Mouse (Mus musculus) forebrain, embryonic 10.5 days (tissue): ENCODE results near the gene Slc25a38. TPM values are rescaled to one million over a fixed set of nuclear protein-coding genes. Genes with fewer than 3 reads are reported as not detected.

Experiments
- DNase-seq: peaks from one replicate; pipeline ENCODE4 v3.0.0-alpha.2; 2017; ENCODE audit warnings: low spot score; ENCODE audit errors: extremely low spot score
- H3K27ac ChIP-seq: fragments of 300-500 bp; sonication (generic); 2 replicates; pipeline ENCODE4 v1.5.1; 2016; ENCODE audit warnings: mild to moderate bottlenecking
- H3K27me3 ChIP-seq: fragments of 300-500 bp; sonication (generic); 2 replicates; pipeline ENCODE4 v1.6.1; 2016; ENCODE audit warnings: mild to moderate bottlenecking; ENCODE audit not compliant: poor library complexity, severe bottlenecking
- H3K36me3 ChIP-seq: fragments of 300-500 bp; sonication (generic); replicated peaks from 2 replicates; pipeline ENCODE4 v1.6.1; 2016; ENCODE audit warnings: mild to moderate bottlenecking, moderate library complexity
- H3K4me1 ChIP-seq: fragments of 300-500 bp; sonication (generic); 2 replicates; pipeline ENCODE4 v1.6.1; 2016
- H3K4me3 ChIP-seq: fragments of 300-500 bp; sonication (generic); 2 replicates; pipeline ENCODE4 v1.5.1; 2016; ENCODE audit warnings: mild to moderate bottlenecking, moderate library complexity
- H3K9me3 ChIP-seq: fragments of 300-500 bp; sonication (generic); 2 replicates; pipeline ENCODE4 v1.6.1; 2016; ENCODE audit warnings: mild to moderate bottlenecking, moderate library complexity
- WGBS: fragments of 180-500 bp; shearing (Covaris S2); methylation state at CpG from one replicate; pipeline ENCODE4 v1.1.7; 2016; 5-methylcytosine and 5-hydroxymethylcytosine counted together
- polyA plus RNA-seq: library from polyadenylated mRNA; unstranded; fragments of >200 nt; fragmentation: Nextera tagmentation; extraction: Ambion mirVana; gene quantifications from 2 replicates; pipeline ENCODE4 v1.2.1, GENCODE M21; 2016

The Slc25a38 gene
- polyA plus RNA-seq, 1 experiment from 2014 or later, result 44.3 TPM

DNA sequence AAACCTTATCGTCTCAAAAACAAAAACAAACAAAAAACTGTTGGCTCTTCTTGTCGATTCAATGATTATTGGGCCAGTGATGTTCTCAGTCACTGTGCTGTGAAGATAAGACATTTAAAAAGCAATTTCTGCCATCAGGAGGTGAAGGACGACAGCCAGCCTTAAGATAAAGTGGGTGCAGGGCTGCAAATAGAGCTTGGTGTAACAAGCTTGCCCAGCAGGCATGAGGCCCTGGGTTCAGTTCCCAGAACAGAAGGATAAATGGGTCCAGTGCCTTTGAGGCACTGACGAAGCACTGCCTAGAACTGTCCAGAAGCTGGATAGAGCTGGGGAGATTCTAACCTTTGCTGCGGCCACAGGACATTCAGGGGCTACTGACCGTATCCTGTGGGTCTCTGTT is 2.3 kb downstream of the Slc25a38 start:
- H3K9me3 ChIP-seq, result no peaks in the 10 kb centered on the region
- no peaks in the 10 kb centered on the region for H3K27me3 ChIP-seq
- 90% methylated on average over 6 of the region's 6 CpGs for WGBS
- no peak for DNase-seq
- H3K36me3 ChIP-seq, result peaks cover 10% of the 10 kb centered on the region
- H3K27ac ChIP-seq, result 0 out of 2 replicates have a peak overlapping the region, but pooled peaks have one; percentile 22
- peaks cover 14% of the 10 kb centered on the region for H3K4me1 ChIP-seq
- no peak overlapping the region for H3K4me3 ChIP-seq

DNA sequence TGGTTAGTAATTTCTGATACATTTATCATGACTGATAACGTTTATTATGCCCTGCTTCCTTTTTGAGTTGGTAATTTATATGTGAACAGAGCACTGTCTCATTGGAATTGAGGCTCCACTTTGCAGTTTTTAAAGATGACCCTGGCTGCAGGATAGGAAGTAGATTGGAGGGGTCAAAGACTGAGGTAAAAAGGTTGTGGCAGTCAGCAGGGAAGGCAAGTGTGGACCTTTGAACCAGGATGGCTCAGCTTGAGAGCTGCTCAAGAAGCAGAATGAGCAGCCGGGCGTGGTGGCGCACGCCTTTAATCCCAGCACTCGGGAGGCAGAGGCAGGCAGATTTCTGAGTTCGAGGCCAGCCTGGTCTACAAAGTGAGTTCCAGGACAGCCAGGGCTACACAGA is 3.3 kb downstream of the Slc25a38 start:
- DNase-seq, result no peak
- Histone ChIP-seq H3K36me3 (peaks cover 20% of the 10 kb centered on the region), H3K9me3 (no peaks in the 10 kb centered on the region), H3K4me1 (peaks cover 14% of the 10 kb centered on the region), H3K27ac (no peak overlapping the region), H3K4me3 (no peak overlapping the region), H3K27me3 (no peaks in the 10 kb centered on the region)
- 94% methylated on average over 7 of the region's 7 CpGs for WGBS

DNA sequence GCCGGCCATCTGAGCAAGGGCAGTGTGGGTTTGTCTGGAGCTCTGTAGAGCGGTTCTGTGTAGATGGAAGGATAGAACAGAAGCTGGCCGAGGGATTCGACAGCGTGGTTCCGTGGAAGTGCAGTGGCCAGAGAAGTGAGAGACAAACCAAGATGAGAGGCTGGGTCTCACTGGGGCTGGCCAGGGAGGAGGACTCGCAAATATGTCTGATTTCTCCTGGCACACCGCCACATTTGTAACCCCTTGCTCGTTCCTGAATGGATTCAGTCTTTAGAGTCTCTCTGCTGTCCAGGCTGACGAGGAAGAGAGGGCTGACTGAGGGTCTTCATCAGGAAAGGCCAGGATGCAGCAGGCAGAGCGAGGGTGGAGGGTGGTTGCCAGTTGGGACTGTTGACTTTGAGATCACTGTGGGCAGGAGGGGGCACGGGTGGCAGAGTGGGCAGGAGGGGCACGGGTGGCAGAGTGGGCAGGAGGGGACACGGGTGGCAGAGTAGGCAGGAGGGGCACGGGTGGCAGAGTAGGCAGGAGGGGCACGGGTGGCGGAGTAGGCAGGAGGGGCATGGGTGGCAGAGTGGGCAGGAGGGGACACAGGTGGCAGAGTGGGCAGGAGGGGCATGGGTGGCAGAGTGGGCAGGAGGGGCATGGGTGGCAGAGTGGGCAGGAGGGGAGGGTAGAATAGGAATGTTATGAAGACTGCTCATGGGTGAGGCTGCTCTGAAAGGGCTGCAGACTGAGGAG is 4.0 kb downstream of the Slc25a38 start:
- Histone ChIP-seq H3K27me3 (no peaks in the 10 kb centered on the region), H3K27ac (peak overlapping the region; percentile 54; the same call in 1 of the 2 replicates), H3K9me3 (no peaks in the 10 kb centered on the region), H3K4me3 (no peak overlapping the region), H3K4me1 (peaks cover 14% of the 10 kb centered on the region), H3K36me3 (peaks cover 27% of the 10 kb centered on the region)
- WGBS, result 93% methylated on average over 16 of the region's 17 CpGs
- no peak for DNase-seq

DNA sequence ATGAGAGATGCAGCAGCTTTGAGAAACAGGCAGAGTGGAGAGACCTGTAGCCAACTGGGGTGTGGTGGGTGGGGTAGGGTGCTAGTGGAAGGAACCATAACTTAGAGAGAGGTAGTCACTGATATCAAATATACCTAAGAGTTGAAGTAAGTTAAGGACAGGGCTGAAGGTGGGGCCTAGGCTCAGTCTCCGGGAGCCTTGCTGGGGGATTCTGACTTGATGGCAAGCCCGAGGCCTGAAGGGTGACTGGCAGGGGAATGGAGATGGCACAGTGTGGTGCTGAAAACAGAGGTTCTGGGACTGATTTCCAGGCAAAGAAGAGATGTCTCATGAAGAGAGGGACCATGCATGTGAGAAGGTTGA is 4.6 kb downstream of the Slc25a38 start:
- Histone ChIP-seq H3K36me3 (peaks cover 33% of the 10 kb centered on the region), H3K9me3 (no peaks in the 10 kb centered on the region), H3K4me3 (no peak overlapping the region), H3K4me1 (peaks cover 14% of the 10 kb centered on the region), H3K27ac (peak overlapping the region; percentile 54; the same call in 1 of the 2 replicates), H3K27me3 (no peaks in the 10 kb centered on the region)
- WGBS, result 84% methylated on average over 2 of the region's 2 CpGs
- no peak for DNase-seq

DNA sequence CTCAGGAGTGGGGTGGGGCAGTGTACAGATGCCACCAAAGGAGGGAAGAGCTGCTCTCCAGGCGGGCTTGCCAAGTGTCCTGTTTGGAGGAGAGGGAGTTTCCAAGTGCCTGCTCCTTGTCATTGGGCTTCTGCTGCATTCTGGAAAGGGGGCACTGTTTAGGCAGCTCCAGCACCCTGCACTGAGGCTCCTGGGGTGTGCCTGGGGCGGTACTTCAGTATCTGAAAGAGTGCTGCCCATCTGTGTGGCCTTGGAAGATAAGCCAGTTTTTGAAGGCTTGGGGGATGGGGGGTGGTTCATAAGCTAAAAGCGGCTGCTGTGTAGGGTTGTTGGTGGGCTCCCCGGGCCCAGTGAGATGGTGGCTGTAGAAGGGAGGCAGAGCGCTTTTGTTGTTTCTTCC is 5.4 kb downstream of the Slc25a38 start:
- Histone ChIP-seq H3K36me3 (peaks cover 41% of the 10 kb centered on the region), H3K27me3 (no peaks in the 10 kb centered on the region), H3K27ac (peak overlapping the region; percentile 60), H3K9me3 (no peaks in the 10 kb centered on the region), H3K4me3 (no peak overlapping the region), H3K4me1 (peaks cover 13% of the 10 kb centered on the region)
- WGBS, result 82% methylated on average over 5 of the region's 5 CpGs
- DNase-seq, result no peak

DNA sequence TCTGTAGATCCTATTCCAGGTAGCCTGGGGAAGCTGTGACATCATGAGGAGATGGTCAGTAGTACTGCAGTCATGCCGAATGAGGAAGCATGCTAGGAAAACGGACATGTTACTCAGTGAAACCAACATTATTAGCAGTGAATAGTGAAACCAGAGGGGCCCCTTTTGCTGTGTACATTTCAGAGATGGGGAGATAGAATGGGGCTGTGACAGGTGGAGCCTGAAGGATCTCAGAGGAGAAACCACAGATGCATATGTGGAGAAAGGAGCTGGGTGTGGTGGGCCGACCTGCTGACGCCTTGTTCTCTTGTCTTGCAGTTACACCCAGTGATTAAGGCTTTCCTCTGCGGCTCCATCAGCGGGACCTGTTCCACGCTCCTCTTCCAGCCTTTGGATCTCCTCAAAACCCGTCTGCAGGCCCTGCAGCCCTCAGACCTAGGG is 6.0 kb downstream of the Slc25a38 start:
- H3K27me3 ChIP-seq, result no peaks in the 10 kb centered on the region
- WGBS, result 87% methylated on average over 8 of the region's 8 CpGs
- no peaks in the 10 kb centered on the region for H3K9me3 ChIP-seq
- peak overlapping the region; percentile 60; the same call in 1 of the 2 replicates for H3K27ac ChIP-seq
- peaks cover 47% of the 10 kb centered on the region for H3K36me3 ChIP-seq
- no peak for DNase-seq
- H3K4me1 ChIP-seq, result peaks cover 7% of the 10 kb centered on the region
- no peak overlapping the region for H3K4me3 ChIP-seq

DNA sequence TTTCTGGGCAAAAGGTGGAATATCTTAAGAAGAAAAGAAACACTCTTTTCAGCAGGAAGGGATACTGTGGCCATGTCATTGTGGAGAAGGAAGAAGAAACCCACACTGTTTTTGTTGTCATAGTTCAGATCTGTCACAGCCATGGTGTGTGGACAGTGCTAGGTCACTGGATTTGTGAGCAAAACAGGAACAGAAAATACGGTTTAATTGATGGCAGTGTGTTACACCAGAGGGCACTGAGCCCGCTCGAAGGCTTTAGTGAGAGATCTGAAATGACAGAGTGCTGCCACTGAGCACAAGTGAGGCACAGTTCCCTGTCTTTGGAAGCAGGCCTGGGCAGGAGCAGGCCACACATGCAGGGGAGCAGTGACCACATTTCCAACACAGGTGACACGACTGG is 8.0 kb downstream of the Slc25a38 start:
- DNase-seq, result no peak
- H3K4me3 ChIP-seq, result no peak overlapping the region
- H3K36me3 ChIP-seq, result peaks cover 62% of the 10 kb centered on the region
- H3K4me1 ChIP-seq, result peaks cover 4% of the 10 kb centered on the region; the same call in 1 of the 2 replicates
- H3K27me3 ChIP-seq, result no peaks in the 10 kb centered on the region
- no peak overlapping the region for H3K27ac ChIP-seq
- H3K9me3 ChIP-seq, result no peaks in the 10 kb centered on the region
- WGBS, result 92% methylated on average over 4 of the region's 4 CpGs

DNA sequence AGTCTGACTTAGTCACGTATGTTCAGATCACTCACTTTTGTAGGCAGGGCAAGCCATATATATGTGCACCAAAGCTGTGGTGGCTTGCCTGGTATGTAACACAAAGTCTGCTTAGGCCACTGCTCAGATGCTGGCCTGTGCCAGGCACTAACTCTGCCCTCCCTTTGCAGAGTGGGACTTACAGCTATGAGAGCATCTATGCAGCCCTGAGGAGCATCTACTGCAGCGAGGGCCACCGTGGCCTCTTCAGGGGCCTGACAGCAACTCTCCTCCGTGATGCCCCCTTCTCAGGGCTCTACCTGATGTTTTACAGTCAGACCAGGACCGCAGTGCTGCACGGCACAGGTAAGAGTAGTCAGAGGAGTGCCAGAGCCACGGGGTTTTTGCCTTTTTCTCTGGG is 10.3 kb downstream of the Slc25a38 start:
- H3K4me1 ChIP-seq, result no peaks in the 10 kb centered on the region
- H3K27ac ChIP-seq, result no peak overlapping the region
- DNase-seq, result no peak
- WGBS, result 94% methylated on average over 7 of the region's 7 CpGs
- H3K4me3 ChIP-seq, result no peak overlapping the region
- H3K27me3 ChIP-seq, result no peaks in the 10 kb centered on the region
- peaks cover 75% of the 10 kb centered on the region for H3K36me3 ChIP-seq
- no peaks in the 10 kb centered on the region for H3K9me3 ChIP-seq

DNA sequence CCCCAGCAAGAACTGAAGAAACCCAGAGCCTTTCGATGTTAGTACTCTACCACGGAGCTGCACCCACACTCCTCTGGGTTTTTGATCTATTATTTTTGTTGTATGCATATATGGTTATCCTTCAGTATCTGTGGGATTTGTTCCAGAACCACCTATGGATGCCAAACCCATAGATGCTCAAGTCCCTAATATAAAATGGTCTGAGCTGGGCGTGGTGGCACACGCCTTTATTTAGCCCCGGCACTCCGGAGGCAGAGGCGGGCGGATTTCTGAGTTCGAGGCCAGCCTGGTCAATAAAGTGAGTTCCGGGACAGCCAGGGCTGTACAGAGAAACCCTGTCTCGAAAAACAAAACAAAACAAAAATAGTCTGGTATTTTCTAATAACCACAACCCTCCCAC is 16.7 kb downstream of the Slc25a38 start:
- H3K27me3 ChIP-seq, result no peaks in the 10 kb centered on the region
- WGBS, result 75% methylated on average over 11 of the region's 11 CpGs
- H3K9me3 ChIP-seq, result no peaks in the 10 kb centered on the region
- DNase-seq, result no peak
- peaks cover 19% of the 10 kb centered on the region for H3K4me1 ChIP-seq
- H3K27ac ChIP-seq, result peak overlapping the region; percentile 100
- peak overlapping the region; percentile 100 for H3K4me3 ChIP-seq
- peaks cover 57% of the 10 kb centered on the region for H3K36me3 ChIP-seq

DNA sequence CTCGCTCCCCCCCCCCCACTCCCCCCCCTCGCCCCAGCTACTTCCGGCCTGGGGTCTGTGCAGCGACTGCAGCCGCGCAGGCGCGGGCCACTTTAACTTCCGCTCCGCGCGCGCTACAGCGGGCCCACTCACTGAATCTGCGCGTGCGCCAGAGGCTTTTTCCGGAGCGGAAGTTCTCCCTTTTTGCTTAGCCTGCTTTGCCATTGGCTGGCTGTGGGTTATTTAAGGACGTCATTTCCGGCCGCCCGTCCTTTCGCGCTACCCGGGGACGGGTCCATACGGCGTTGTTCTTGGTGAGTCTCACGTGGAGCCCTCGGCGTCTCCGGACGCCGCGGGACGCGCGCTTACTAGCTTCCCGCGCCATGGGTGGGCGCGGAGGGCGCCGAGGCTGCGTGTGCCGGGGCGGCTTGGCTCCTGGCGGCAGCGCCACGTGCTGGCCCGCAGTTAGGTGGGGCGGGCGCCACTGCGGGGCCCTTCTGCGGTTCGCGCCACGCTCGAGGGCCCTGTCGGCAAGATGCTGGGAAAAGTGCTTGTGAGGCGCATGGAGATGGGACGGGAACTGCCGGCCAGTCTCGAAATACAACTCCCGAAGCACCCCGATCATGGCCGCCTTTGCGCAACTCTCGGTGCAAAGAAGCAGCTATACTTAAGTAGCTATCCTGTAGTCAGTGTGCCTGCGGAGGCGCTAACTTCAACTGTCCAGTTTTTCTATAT is 17.5 kb downstream of the Slc25a38 start, which contains the start of gene Rpsa:
Rpsa (plus strand) TSS at position 152 of the 714 bp plus-strand sequence.
- Histone ChIP-seq H3K27me3 (no peaks in the 10 kb centered on the region), H3K9me3 (no peaks in the 10 kb centered on the region), H3K36me3 (peaks cover 60% of the 10 kb centered on the region), H3K4me3 (peak within 1 kb of the TSS; percentile 100), H3K27ac (peak within 1 kb of the TSS; percentile 100), H3K4me1 (peaks cover 19% of the 10 kb centered on the region)
- WGBS, result under 1% methylated on average over 72 of the region's 72 CpGs
- peak; percentile 99 for DNase-seq

DNA sequence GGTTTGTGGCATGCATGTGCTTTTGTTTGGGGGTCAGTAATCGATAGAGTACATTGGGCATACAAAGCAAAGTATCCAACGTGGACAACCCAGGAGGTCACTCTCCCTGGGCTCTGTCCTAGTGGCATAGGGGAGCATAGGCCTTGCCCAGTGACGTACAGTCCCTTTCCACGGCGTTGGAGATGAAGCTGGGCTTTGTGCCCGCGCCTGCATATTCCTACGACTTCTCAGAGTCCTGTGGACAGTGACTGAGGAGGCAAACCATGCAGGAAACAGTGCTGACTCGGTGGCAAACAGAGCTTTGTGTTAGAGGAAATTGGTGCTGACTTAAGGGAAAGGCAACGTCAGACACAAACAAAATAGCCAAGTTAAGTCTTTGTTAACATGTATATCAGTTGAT is 19.1 kb downstream of the Slc25a38 start:
- Histone ChIP-seq H3K4me3 (peak overlapping the region; percentile 100), H3K27me3 (no peaks in the 10 kb centered on the region), H3K27ac (peak overlapping the region; percentile 100), H3K9me3 (no peaks in the 10 kb centered on the region), H3K36me3 (peaks cover 50% of the 10 kb centered on the region), H3K4me1 (peaks cover 19% of the 10 kb centered on the region)
- no peak for DNase-seq
- WGBS, result 79% methylated on average over 10 of the region's 10 CpGs

DNA sequence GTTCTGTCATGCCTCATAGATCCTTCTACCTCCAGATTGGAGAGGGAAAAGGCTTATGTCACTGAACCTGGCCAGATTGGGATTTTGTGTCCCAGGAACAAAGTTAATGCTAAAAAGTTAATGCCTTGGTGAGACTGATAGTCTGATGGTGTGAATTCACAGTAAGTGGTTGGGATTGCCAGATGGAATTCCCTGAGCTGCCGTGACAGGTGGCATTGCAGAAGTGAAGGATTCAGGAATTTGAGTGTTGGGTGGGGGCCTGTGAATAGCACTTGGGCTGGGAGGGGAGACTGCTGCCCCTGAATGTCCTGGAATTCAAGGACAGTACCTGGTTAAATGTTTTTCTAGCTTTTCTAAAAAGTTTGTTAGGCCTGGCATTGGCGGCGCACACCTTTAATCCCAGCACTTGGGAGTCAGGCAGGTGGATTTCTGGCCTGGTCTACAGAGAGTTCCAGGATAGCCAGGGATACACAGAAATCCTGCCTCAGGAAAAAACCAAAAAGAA is 21.7 kb downstream of the Slc25a38 start:
- Histone ChIP-seq H3K9me3 (no peaks in the 10 kb centered on the region), H3K36me3 (peaks cover 47% of the 10 kb centered on the region), H3K27ac (no peak overlapping the region), H3K4me3 (no peak overlapping the region), H3K4me1 (peaks cover 18% of the 10 kb centered on the region), H3K27me3 (no peaks in the 10 kb centered on the region)
- WGBS, result 87% methylated on average over 3 of the region's 3 CpGs
- no peak for DNase-seq
